Mouse (Mus musculus): ENCODE data around the gene 5031439G07Rik.
A peak's percentile ranks its signal among the peaks of the same experiment; 100 is the strongest.
"Not testable (repeated sequence)": the region's sequence is repeated elsewhere in the genome, so short reads cannot be mapped to it uniquely, and the experiment has no call there.

Gene 5031439G07Rik

GRCm38 (mm10) chr15:84987874-84988825 is at the start of gene 5031439G07Rik:
Gene 5031439G07Rik, minus strand, starts transcription at chr15:84988551.
- peak; percentile 92 for DNase-seq (ENCODE audit: extremely low read depth, insufficient read length, low spot score)

- DNase-seq (ENCODE audit: extremely low read depth, insufficient read length, low spot score): no peak
Measured at GRCm38 (mm10) chr15:85037343-85037690, 49.0 kb upstream of the 5031439G07Rik start.

- peak; percentile 100 for DNase-seq (ENCODE audit: extremely low read depth, insufficient read length, low spot score)
Measured at GRCm38 (mm10) chr15:85036566-85037342, 48.4 kb upstream of the 5031439G07Rik start.

- not testable (repeated sequence) for DNase-seq (ENCODE audit: extremely low read depth, insufficient read length, low spot score)
Measured at GRCm38 (mm10) chr15:85033916-85034315, 45.6 kb upstream of the 5031439G07Rik start.

- DNase-seq (ENCODE audit: extremely low read depth, insufficient read length, low spot score): no peak
Measured at GRCm38 (mm10) chr15:85031866-85032265, 43.5 kb upstream of the 5031439G07Rik start.

GRCm38 (mm10) chr15:85030643-85031042 is 42.3 kb upstream of the 5031439G07Rik start:
- DNase-seq (ENCODE audit: extremely low read depth, insufficient read length, low spot score): not testable (repeated sequence)

GRCm38 (mm10) chr15:85028648-85029047 is 40.3 kb upstream of the 5031439G07Rik start, which contains the start of gene Fam118a:
Gene Fam118a, plus strand, starts transcription at chr15:85028948.
- not testable (repeated sequence) for DNase-seq (ENCODE audit: extremely low read depth, insufficient read length, low spot score)

- DNase-seq (ENCODE audit: extremely low read depth, insufficient read length, low spot score): no peak
Measured at GRCm38 (mm10) chr15:85027740-85028139, 39.4 kb upstream of the 5031439G07Rik start.

GRCm38 (mm10) chr15:85026197-85026596 is 37.8 kb upstream of the 5031439G07Rik start:
- no peak for DNase-seq (ENCODE audit: extremely low read depth, insufficient read length, low spot score)

GRCm38 (mm10) chr15:85022211-85022610 is 33.9 kb upstream of the 5031439G07Rik start:
- no peak for DNase-seq (ENCODE audit: extremely low read depth, insufficient read length, low spot score)

- DNase-seq (ENCODE audit: extremely low read depth, insufficient read length, low spot score): no peak
Measured at GRCm38 (mm10) chr15:85016951-85017664, 28.8 kb upstream of the 5031439G07Rik start, which contains the start of gene Upk3a. Gene Upk3a, plus strand, starts transcription at chr15:85017141.

GRCm38 (mm10) chr15:85015771-85016170 is 27.4 kb upstream of the 5031439G07Rik start:
- DNase-seq (ENCODE audit: extremely low read depth, insufficient read length, low spot score): no peak

GRCm38 (mm10) chr15:85012662-85013054 is 24.3 kb upstream of the 5031439G07Rik start:
- no peak for DNase-seq (ENCODE audit: extremely low read depth, insufficient read length, low spot score)

GRCm38 (mm10) chr15:85011895-85012661 is 23.7 kb upstream of the 5031439G07Rik start:
- DNase-seq (ENCODE audit: extremely low read depth, insufficient read length, low spot score): no peak

- DNase-seq (ENCODE audit: extremely low read depth, insufficient read length, low spot score): no peak
Measured at GRCm38 (mm10) chr15:85009666-85010065, 21.3 kb upstream of the 5031439G07Rik start.

- DNase-seq (ENCODE audit: extremely low read depth, insufficient read length, low spot score): peak; percentile 69
Measured at GRCm38 (mm10) chr15:85000984-85001982, 12.9 kb upstream of the 5031439G07Rik start.

GRCm38 (mm10) chr15:84999911-85000310 is 11.6 kb upstream of the 5031439G07Rik start:
- no peak for DNase-seq (ENCODE audit: extremely low read depth, insufficient read length, low spot score)

GRCm38 (mm10) chr15:84997768-84998454 is 9.6 kb upstream of the 5031439G07Rik start:
- DNase-seq (ENCODE audit: extremely low read depth, insufficient read length, low spot score): no peak

Data from 3134 (cell line).